Mouse (Mus musculus) heart, adult 2 months (tissue): ENCODE results near the gene Asic2.

ENCODE experiments used
- CTCF ChIP-seq: fragments of 200-600 bp; IDR thresholded peaks from 2 replicates; pipeline ENCODE4 v1.8.1; 2022; ENCODE audit warnings: antibody characterized with exemption, mild to moderate bottlenecking, moderate library complexity
- EP300 ChIP-seq: fragments of 200-500 bp; IDR thresholded peaks from 2 replicates; pipeline ENCODE4 v1.6.1; 2011; ENCODE audit warnings: low read depth, low read length, control low read depth; ENCODE audit not compliant: insufficient read depth
- POLR2A ChIP-seq: fragments of 200-500 bp; IDR thresholded peaks from 2 replicates; pipeline ENCODE4 v1.6.1; 2011; ENCODE audit warnings: mild to moderate bottlenecking, low read depth, low read length, control low read depth; ENCODE audit not compliant: insufficient read depth

DNA sequence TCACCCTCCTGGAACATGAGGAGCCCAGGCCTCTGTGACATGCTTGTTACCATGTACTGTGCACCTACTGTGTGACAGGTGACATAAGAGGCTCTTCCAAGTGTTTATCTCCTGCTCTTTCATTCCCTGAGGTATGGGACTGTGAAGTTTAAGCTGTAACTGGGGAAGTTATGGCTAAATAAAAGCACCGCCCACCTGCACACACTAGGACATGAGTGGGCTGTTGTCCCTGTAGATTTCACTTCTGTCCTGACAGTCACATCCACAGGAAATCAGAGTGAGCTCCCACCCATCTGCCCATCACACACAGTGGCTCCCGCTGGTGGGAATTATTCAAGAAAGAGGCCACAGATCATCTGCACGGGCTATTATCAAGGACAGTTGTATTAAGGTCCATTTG lies 41.9 kb upstream of the Asic2 start:
- TF ChIP-seq CTCF (0 out of 2 replicates have a peak, but pooled peaks have one; percentile 8), POLR2A (no peak), EP300 (no peak)
